Mouse (Mus musculus): Measurements from ENCODE around the gene Zc3h15. TPM values are rescaled to one million over a fixed set of nuclear protein-coding genes. Genes with fewer than 3 reads are reported as not detected.

The Zc3h15 gene
- 3.0 and 4.1 TPM in 2 replicates for polyA plus RNA-seq (2012; rRNA removed)

GRCm38 (mm10) chr2:83644276-83645252, at the start of gene Zc3h15:
Gene Zc3h15, plus strand, starts transcription at chr2:83644435.
- no peaks in the 10 kb centered on the region for H3K27me3 ChIP-seq (ENCODE audit: control insufficient read depth, insufficient read depth, low read length)
- TF ChIP-seq POLR2A (IDR thresholded peaks at IDR 0.05; ENCODE audit: low read depth, low read length) = peak; percentile 91
- TF ChIP-seq CTCF (IDR thresholded peaks at IDR 0.05; ENCODE audit: extremely low read depth, insufficient read length, insufficient replicate concordance, low read depth, low read length) = peak; percentile 64; the same call in 1 of the 2 replicates
- under 1% methylated on average over 100 of the region's 100 CpGs for WGBS
- H3K4me1 ChIP-seq (ENCODE audit: control insufficient read depth, insufficient read depth, insufficient read length, low read length) = peaks cover 9% of the 10 kb centered on the region; the same call in 1 of the 2 replicates
- peak within 1 kb of the TSS; percentile 91 for H3K4me3 ChIP-seq (ENCODE audit: low read depth, low read length)
- peak within 1 kb of the TSS; percentile 55 for H3K27ac ChIP-seq (ENCODE audit: insufficient read depth, low read depth, low read length)
- H3K36me3 ChIP-seq (ENCODE audit: control insufficient read depth, insufficient read depth, low read length) = no peaks in the 10 kb centered on the region

GRCm38 (mm10) chr2:83620558-83621367, 23.5 kb upstream of the Zc3h15 start:
- Histone ChIP-seq H3K4me3 (ENCODE audit: low read depth, low read length) (no peak overlapping the region), H3K27ac (ENCODE audit: insufficient read depth, low read depth, low read length) (no peak overlapping the region), H3K27me3 (ENCODE audit: control insufficient read depth, insufficient read depth, low read length) (no peaks in the 10 kb centered on the region), H3K4me1 (ENCODE audit: control insufficient read depth, insufficient read depth, insufficient read length, low read length) (no peaks in the 10 kb centered on the region; the same call in 1 of the 2 replicates), H3K36me3 (ENCODE audit: control insufficient read depth, insufficient read depth, low read length) (no peaks in the 10 kb centered on the region)
- WGBS = 80% methylated on average over 11 of the region's 11 CpGs
- TF ChIP-seq CTCF (IDR thresholded peaks at IDR 0.05; ENCODE audit: extremely low read depth, insufficient read length, insufficient replicate concordance, low read depth, low read length) (no peak), POLR2A (IDR thresholded peaks at IDR 0.05; ENCODE audit: low read depth, low read length) (no peak)

GRCm38 (mm10) chr2:83621511-83621910, 22.7 kb upstream of the Zc3h15 start:
- TF ChIP-seq POLR2A (IDR thresholded peaks at IDR 0.05; ENCODE audit: low read depth, low read length) (no peak), CTCF (IDR thresholded peaks at IDR 0.05; ENCODE audit: extremely low read depth, insufficient read length, insufficient replicate concordance, low read depth, low read length) (no peak)
- no peak overlapping the region for H3K4me3 ChIP-seq (ENCODE audit: low read depth, low read length)
- no peaks in the 10 kb centered on the region for H3K36me3 ChIP-seq (ENCODE audit: control insufficient read depth, insufficient read depth, low read length)
- H3K4me1 ChIP-seq (ENCODE audit: control insufficient read depth, insufficient read depth, insufficient read length, low read length) = no peaks in the 10 kb centered on the region; the same call in 1 of the 2 replicates
- no peaks in the 10 kb centered on the region for H3K27me3 ChIP-seq (ENCODE audit: control insufficient read depth, insufficient read depth, low read length)
- WGBS = 76% methylated on average over 4 of the region's 4 CpGs
- no peak overlapping the region for H3K27ac ChIP-seq (ENCODE audit: insufficient read depth, low read depth, low read length)

GRCm38 (mm10) chr2:83622792-83623191, 21.4 kb upstream of the Zc3h15 start:
- no peak for TF ChIP-seq POLR2A (IDR thresholded peaks at IDR 0.05; ENCODE audit: low read depth, low read length)
- no peak for TF ChIP-seq CTCF (IDR thresholded peaks at IDR 0.05; ENCODE audit: extremely low read depth, insufficient read length, insufficient replicate concordance, low read depth, low read length)
- H3K4me1 ChIP-seq (ENCODE audit: control insufficient read depth, insufficient read depth, insufficient read length, low read length) = no peaks in the 10 kb centered on the region; the same call in 1 of the 2 replicates
- H3K36me3 ChIP-seq (ENCODE audit: control insufficient read depth, insufficient read depth, low read length) = no peaks in the 10 kb centered on the region
- H3K4me3 ChIP-seq (ENCODE audit: low read depth, low read length) = no peak overlapping the region
- H3K27me3 ChIP-seq (ENCODE audit: control insufficient read depth, insufficient read depth, low read length) = no peaks in the 10 kb centered on the region
- no peak overlapping the region for H3K27ac ChIP-seq (ENCODE audit: insufficient read depth, low read depth, low read length)
- 27% methylated on average over 11 of the region's 11 CpGs for WGBS

GRCm38 (mm10) chr2:83624045-83624444, 20.2 kb upstream of the Zc3h15 start:
- Histone ChIP-seq H3K4me3 (ENCODE audit: low read depth, low read length) (no peak overlapping the region), H3K4me1 (ENCODE audit: control insufficient read depth, insufficient read depth, insufficient read length, low read length) (peaks cover 3% of the 10 kb centered on the region; the same call in 1 of the 2 replicates), H3K36me3 (ENCODE audit: control insufficient read depth, insufficient read depth, low read length) (no peaks in the 10 kb centered on the region), H3K27me3 (ENCODE audit: control insufficient read depth, insufficient read depth, low read length) (no peaks in the 10 kb centered on the region), H3K27ac (ENCODE audit: insufficient read depth, low read depth, low read length) (no peak overlapping the region)
- 56% methylated on average over 4 of the region's 4 CpGs for WGBS
- TF ChIP-seq POLR2A (IDR thresholded peaks at IDR 0.05; ENCODE audit: low read depth, low read length) (no peak), CTCF (IDR thresholded peaks at IDR 0.05; ENCODE audit: extremely low read depth, insufficient read length, insufficient replicate concordance, low read depth, low read length) (no peak)

GRCm38 (mm10) chr2:83625226-83626108, 18.8 kb upstream of the Zc3h15 start:
- H3K4me1 ChIP-seq (ENCODE audit: control insufficient read depth, insufficient read depth, insufficient read length, low read length) = peaks cover 3% of the 10 kb centered on the region; the same call in 1 of the 2 replicates
- TF ChIP-seq CTCF (IDR thresholded peaks at IDR 0.05; ENCODE audit: extremely low read depth, insufficient read length, insufficient replicate concordance, low read depth, low read length) = peak; percentile 92; the same call in 1 of the 2 replicates
- no peak for TF ChIP-seq POLR2A (IDR thresholded peaks at IDR 0.05; ENCODE audit: low read depth, low read length)
- WGBS = 26% methylated on average over 10 of the region's 10 CpGs
- no peaks in the 10 kb centered on the region for H3K27me3 ChIP-seq (ENCODE audit: control insufficient read depth, insufficient read depth, low read length)
- no peaks in the 10 kb centered on the region for H3K36me3 ChIP-seq (ENCODE audit: control insufficient read depth, insufficient read depth, low read length)
- H3K27ac ChIP-seq (ENCODE audit: insufficient read depth, low read depth, low read length) = no peak overlapping the region
- no peak overlapping the region for H3K4me3 ChIP-seq (ENCODE audit: low read depth, low read length)

All from small intestine, adult 2 months (tissue).